Mouse (Mus musculus) cerebellum, adult 9-11 months (tissue): ENCODE data around the gene Akt1s1.
A peak's percentile ranks its signal among the peaks of the same experiment; 100 is the strongest.
"Not testable (repeated sequence)": the region's sequence is repeated elsewhere in the genome, so short reads cannot be mapped to it uniquely, and the experiment has no call there.

Experiments used
- DNase-seq: peaks from one replicate; pipeline ENCODE4 v3.0.0; 2022

The Akt1s1 gene

GRCm38 (mm10) chr7:44871181-44871580 is 22.4 kb downstream of the Akt1s1 start:
- DNase-seq = no peak

DNA sequence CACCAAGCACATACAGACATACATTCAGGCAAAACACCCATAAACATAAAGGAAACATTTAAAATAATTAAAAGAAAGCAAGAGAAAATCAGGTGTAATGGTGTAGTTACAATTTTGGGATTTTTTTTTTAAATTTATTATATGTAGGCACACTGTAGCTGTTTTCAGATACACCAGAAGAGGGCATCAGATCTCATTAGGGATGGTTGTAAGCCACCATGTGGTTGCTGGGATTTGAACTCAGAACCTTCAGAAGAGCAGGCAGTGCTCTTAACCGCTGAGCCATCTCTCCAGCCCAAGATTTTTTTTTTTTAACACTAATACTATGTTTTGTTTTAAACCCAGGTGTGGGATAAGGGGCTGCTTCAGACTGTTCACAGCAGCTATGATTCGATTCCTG is 23.0 kb downstream of the Akt1s1 start:
- DNase-seq = not testable (repeated sequence)

GRCm38 (mm10) chr7:44877833-44878232 is 29.0 kb downstream of the Akt1s1 start:
- DNase-seq = no peak

DNA sequence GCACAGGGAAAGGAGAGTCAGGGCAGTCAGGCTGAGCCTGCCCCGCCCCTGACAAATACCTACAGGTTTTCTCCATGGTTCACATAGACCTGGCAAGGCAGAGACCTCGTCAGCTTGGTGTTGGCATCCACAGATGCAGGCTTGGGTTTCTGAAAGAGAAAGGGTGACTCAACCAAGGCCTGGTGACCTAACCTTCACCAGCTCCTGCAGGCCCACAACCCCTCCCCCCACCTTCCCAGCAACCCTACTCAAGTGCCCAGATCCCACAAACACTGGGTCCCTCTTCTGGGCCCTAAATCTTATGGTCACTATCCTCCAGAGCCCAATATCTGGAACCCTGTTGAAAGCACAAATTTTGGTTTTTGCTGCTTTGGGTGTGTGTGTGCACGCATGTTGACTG is 34.2 kb downstream of the Akt1s1 start:
- DNase-seq = no peak

DNA sequence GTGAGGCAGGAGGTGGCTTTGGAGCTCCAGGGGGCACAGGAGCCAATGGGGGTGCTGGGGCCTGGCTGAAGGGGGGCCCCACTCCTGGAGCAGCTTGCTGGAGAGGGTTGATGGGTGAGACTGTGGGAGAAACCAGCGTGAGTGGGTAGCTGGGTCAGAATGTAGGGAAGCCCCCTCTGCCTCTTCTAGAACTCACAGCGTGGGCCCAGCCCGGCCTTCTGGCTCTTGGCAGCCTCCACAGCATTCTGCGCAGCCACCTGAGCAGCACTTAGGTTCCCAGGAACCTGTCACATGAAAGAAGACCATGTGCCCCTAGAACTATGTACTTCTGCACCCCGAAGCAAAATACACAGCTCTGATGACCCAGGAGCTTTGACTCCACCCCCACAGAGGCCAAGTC is 35.8 kb downstream of the Akt1s1 start:
- no peak for DNase-seq

DNA sequence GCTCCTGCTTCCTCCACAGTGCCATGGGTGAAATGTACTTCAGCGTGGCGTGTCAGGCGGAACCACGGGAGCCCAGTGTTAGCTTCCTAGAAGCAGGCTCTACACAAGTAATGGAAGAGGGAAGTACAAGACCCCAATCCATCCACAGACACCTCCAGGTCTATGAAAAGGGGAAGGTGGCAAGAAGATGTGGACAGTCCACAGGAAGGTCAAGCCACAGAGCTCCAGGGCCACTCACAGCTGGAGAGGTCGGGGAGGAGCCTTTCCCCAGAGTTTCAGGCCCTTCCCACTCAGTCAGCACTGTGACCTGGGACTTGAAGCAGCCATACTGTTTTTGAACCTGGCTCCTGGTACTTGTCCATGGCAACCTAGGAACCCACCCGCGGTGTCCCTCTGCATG is 38.2 kb downstream of the Akt1s1 start:
- DNase-seq = no peak

GRCm38 (mm10) chr7:44888256-44889105 is 39.7 kb downstream of the Akt1s1 start:
- DNase-seq = no peak

DNA sequence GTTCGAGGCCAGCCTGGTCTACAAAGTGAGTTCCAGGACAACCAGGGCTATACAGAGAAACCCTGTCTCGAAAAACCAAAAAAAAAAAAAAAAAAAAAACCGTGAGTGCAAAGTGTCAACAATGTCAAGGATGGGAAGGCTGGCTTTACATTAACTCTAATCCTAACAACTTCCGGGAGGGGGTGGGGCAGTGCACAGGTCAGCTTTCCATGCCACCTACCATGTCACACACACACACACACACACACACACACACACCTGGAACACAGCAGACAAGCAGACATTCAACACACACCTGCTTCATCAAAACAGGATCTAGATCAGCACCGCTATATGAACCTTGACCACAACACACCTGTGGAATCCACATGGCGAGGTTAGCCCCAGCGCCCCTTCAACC is 41.4 kb downstream of the Akt1s1 start:
- no peak for DNase-seq

DNA sequence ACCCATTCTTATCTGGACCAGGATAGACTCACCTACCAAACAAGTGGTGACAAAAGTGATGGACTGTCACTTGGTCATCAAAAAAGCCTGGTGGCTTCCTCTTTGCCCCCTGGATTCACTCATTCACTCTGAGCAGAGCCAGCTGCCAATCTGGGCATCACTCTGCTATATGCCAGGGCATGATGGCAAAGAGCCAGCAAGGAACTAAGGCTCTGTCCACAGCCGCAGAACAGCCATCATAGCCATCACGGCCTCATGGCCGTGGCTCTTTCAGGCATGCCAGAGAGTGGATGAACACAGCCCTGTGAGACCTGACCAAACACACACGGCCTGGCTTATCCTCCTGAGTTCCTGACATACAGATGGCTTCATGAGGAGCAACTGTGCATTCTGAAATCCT is 41.9 kb downstream of the Akt1s1 start:
- DNase-seq = peak; percentile 66

DNA sequence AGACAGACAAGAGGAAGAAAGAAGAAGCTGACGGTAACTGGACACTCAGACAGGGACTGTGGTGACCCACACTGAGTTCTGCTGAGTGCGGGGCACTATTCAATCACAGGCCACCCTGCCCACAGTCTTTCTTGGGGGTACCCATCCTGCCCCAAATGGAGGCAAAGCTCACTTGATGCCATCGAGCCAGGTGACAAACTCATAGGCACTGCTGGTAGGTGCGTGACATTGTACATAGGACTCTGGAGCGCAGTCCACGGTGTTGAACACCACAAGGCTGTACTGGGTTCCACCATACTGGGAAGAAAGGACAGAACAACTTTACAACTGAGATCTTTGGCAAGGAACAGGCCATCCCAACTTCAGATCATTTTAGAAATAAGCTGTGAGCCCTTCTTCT is 42.8 kb downstream of the Akt1s1 start:
- DNase-seq = peak; percentile 58

DNA sequence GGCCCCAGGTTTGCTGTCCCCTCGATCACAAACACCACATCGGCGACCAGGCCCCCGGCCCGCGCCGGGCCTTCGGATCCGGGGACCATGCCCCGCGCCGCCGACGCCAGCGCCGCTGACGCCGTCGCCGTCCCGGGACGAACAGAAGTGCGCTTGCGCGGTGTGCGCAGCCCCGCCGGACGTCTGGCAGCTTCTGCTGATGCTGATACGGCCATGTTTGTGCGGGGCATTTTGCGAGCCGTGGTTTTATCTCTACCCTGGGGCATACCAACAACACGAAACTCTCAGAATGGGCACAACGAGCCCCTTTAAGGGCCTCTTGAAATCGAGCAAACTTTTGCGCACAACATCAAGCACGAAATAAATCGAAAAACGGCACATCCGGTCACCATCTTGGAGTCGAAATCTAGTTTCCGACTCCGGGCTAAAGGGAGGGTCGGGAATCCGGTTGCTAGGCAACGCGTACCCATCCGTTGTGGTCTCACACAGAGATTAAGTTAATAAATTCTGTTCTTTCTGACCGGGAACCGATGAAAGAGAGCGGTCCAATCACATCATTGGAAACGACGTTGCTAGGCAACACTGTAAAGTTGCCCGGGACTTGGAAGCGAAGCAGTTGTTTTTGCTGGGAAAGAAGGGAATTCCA is 43.6 kb downstream of the Akt1s1 start, which contains the start of gene Med25:
TSS of gene Med25 (minus strand) at position 437 of the 646 bp plus-strand sequence.
- peak; percentile 92 for DNase-seq

DNA sequence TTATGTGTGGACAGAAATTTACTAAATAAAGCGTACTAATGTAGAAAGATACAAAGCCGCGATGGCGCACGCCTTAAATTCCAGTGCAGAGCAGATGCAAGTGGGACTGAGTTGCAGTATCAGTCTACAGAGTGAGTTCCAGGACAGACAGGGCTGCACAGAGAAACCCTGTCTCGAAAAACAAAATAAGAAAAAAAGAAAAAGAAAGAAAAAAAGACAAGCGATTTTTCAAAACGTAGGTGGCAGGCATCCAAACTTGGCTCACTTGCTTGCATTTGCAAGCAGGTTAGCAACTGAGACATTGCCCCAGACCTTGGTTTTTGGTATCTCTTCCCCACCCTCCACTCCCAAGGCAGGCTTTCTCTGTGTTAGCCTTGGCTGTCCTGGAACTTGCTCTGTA is 44.4 kb downstream of the Akt1s1 start:
- DNase-seq = no peak

GRCm38 (mm10) chr7:44894175-44894574 is 45.4 kb downstream of the Akt1s1 start:
- DNase-seq = no peak

GRCm38 (mm10) chr7:44895206-44895592 is 46.4 kb downstream of the Akt1s1 start:
- DNase-seq = no peak

DNA sequence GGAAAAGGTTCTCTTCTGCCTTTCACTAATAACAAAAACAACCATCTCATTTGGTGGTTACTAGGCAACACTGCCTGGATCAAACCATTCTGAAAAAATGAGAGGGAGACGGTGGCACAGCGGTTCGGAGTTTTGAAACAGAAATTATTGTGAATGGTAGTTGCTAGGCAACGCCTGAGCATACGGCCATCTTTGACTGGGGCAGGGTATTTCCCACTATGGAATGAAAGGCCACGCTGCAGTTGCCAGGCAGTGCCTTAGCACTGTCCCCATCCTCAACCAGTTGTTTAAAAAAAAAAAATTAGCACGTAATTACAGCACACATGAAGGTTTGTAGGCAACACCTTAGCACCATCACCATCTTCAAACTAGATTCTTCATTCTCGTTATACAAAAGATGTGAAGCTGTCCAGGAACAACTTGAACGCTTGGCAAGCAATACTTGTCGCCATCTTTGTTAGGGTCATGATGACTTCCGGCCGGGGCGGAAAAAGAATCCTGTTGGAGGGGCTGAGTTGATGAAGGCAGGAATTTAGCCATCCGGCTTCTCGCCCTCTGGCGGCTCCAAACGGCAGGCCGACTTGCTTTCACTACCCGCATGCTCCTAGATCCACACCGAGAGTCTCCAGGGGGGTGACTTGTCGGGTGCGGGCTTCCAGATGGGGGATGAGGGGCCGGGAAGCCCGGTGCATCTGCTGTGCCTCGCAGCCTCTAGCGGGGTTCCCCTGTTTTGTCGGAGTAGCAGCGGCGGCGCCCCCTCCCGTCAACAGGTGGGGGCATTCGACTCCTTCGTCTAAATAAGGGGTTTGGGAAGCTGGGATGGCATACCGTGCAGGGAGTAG is 47.0 kb downstream of the Akt1s1 start, which contains the start of gene Fuz:
TSS of gene Fuz (plus strand) at position 487 of the 842 bp plus-strand sequence.
- DNase-seq = peak; percentile 95

- DNase-seq = peak; percentile 59
Observed at GRCm38 (mm10) chr7:44896499-44896898, 47.7 kb downstream of the Akt1s1 start.

DNA sequence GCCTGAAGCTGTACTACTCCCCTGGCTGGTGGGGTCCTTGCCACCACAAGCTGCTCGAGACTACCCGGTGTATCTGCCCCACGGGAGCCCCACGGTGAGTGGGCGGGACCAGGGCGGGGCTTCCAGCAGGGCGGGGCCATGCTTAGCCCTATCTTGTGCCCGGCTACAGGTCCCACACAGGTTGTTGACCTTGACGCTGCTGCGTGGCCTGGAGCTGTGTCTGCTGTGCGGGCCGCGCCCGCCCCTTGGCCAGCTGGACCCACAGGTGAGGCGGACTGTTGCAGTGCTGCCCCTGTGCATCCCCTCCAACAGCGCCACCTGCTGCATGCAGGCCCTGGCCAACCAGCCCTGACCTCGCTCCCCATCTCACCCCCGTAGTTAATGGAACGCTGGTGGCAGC is 49.8 kb downstream of the Akt1s1 start:
- DNase-seq = peak; percentile 77

DNA sequence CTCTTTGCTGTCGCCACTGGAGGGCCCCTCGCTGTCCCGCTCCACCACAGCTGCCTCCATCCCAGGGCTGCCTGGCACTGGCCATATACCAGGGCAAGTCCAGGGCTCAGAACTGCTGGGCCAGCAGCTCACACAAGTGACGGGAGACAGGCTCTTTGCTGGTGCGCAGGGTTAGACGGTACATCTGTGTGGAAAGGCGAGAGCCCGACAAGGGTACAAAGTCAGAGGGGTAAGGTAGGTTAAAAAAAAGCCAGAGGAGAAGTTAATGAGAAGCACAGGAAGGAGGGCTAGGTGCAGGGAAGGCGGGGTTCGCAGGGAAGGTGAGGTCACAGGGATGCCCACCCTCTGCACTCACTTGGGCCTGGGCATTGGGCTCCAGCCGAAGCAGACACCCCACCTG is 51.8 kb downstream of the Akt1s1 start:
- DNase-seq = peak; percentile 34

- peak; percentile 38 for DNase-seq
Observed at GRCm38 (mm10) chr7:44901230-44901722, 52.5 kb downstream of the Akt1s1 start.
